Mouse (Mus musculus) left cerebral cortex, adult 6 months (tissue): ENCODE results near the gene Igll1. TPM values are rescaled to one million over a fixed set of nuclear protein-coding genes. Genes with fewer than 3 reads are reported as not detected.

Experiments
- long read RNA-seq, 2 experiments: library from polyadenylated mRNA; unstranded; transcript quantifications; one replicate each; pipeline ENCODE4 v2.0.0; 2019 to 2020
- polyA plus RNA-seq: library from polyadenylated mRNA; unstranded; fragments of <200 nt; fragmentation: Nextera tagmentation; gene quantifications from 2 replicates; pipeline ENCODE4 v1.2.3, GENCODE M21; 2021

Igll1 gene
- polyA plus RNA-seq: not detected in 2 replicates
- long read RNA-seq, experiment 1: 0 reads
- long read RNA-seq, experiment 2: 0 reads

DNA sequence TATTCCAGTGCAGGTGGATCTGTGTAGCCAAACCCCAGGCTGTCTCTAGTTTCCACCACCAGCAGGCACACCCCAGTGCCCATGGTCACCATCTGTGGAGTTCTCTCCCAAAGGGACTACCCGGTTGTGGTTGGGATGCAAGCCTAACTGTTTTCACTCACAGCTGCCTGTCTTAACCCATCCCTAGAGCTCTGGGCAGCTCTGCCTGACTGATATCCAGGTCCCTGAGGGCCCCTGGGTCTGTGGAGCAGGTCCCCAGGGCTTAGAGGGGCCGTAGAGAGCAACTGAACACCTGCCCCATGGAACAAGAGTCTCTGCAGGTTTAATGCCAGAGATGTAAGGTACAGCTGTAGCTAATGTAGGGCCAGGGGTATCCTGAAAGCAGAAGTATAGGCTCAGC is at the start of gene Igll1:
Gene Igll1 (minus strand): TSS at position 8 of the 400 bp plus-strand sequence.

DNA sequence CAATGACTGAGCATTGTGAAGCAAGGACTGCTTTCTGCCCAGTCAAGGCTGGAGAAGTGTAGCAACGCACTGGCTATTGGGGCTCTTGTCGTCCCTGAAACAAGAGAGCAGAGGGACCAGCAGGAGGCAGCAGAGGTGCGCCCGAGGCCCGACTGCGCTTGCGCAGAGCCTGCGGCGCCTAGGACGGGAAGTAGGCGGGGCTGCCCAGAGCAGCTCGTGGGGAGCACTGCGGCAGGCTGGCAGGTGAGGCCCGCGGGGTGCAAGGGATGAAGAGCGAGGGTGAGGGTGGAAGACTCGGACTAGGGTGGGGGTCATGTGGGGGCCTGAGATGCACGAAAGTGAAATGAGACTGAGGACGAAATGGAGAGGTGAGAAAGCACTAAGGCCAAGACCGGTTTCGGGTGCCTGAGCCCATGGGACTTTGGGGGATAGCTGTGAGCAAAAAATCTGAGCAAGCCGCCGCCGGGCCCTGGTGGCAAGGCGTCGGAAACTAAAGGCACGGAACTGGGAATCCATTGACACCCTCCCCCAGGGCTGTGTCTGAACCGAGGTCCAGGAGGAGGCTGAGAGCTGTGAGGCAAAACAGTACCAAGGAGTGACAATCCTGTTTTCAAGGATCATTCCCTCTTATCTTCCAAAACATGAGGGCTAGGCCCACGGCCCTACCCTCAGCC is 32.7 kb upstream of the Igll1 start, which contains the start of gene Ppm1f:
Gene Ppm1f (plus strand): TSS at position 88 of the 674 bp plus-strand sequence.

DNA sequence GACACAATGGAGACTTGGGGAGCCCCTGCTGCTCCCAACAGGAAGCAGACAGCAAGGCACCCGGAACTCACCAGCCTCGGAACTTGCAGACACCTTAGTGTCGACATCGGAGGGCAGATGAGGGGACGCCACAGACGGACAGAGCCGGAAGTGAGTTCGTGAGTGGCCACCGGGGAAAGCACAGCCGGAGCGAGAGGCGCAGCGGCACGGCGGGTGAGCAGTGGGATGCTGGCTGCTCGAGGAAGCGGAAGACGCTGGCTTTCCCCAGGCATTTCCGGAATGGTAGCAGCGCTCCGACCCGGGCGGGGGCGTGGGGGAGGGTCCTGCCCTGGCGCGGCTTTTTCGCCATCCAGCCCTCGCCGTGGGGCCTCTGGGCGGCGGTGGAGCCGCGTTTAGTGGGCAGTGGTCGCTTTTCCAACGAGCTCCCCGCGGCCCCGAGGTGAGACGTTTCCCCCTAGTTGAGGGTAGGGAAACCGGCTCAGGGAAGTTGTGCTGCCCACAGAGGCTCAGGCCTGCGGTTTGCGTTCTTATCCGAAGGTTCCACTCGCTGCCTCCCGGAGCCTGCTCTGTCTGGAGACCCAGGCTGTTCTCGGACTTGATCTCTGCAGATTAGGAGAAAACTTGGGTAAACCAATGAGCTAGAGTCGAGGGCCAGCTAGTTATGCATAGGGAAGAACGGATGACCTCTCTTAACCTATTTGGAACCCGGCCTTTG is 7.0 kb upstream of the Igll1 start, which contains the start of the genes Top3b and Vpreb1:
Gene Top3b (plus strand): TSS at position 120 of the 715 bp plus-strand sequence.
Gene Vpreb1 (minus strand): TSS at position 227 of the 715 bp plus-strand sequence.

DNA sequence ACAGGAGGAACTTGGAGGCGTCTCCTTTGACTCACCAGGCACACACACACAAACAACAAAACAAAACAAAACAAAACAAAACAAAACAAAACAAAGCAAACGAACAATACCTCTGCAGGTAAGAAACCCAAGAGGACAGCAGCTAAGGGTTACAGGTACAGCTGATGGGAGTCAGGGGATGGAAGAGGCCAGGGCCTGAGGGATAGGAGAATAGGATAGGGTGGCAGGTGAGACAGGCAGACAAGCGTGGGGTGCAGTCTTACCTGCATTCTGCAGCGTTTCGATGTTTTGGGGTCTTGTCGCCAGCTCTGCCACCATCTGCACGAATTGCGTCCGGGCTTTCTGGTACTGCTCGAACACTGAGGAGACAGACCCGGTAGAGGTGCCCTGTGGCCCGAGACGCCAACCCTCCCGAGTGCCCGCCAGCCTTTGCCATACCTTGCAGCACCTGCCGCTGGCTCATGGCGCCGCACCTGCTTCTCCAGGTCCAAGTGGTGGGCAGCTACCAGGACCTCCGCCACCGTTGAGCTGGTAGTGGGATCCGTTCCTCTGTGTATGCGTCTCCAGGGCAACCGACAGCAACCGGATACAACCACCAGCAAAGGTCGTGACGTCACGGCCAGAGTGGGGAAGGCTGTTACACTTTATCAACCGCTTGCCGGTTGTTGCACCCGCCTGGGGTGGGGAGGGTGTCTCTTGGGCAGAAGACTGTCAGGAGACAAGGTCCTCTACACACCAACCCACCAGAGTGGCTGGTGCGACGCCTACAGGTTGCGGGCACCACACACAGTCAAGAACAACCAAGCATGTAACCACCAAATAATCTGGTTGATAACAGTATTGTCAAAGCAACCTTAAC is 34.8 kb downstream of the Igll1 start, which contains the start of gene Spag6l:
Gene Spag6l (minus strand): TSS at position 700 of the 859 bp plus-strand sequence.

Other genes starting within 250 kb of the Igll1 start
- not detected in 2 replicates for gene Olfr19, start 187.6 kb downstream of the Igll1 start, polyA plus RNA-seq
- gene Spag6l, start 34.5 kb downstream of the Igll1 start, polyA plus RNA-seq: 6.6 and 8.1 TPM in 2 replicates
- 18.1 and 25.3 TPM in 2 replicates for gene Top3b, start 6.8 kb upstream of the Igll1 start, polyA plus RNA-seq
- gene Vpreb1, start 6.9 kb upstream of the Igll1 start, polyA plus RNA-seq: 0.38 and 0.88 TPM in 2 replicates
- 6.7 and 7.4 TPM in 2 replicates for gene Ppm1f, start 32.5 kb upstream of the Igll1 start, polyA plus RNA-seq
- 86.4 and 162 TPM in 2 replicates for gene Mapk1, start 119.4 kb upstream of the Igll1 start, polyA plus RNA-seq
- 19.7 and 31.3 TPM in 2 replicates for gene Ypel1, start 205.7 kb upstream of the Igll1 start, polyA plus RNA-seq
- 66.5 and 80.4 TPM in 2 replicates for gene Ppil2, start 247.3 kb upstream of the Igll1 start, polyA plus RNA-seq